Mouse (Mus musculus) frontal cortex, postnatal 36 days (tissue): ENCODE results near the gene Gm4064.
"Not testable (repeated sequence)": the region's sequence is repeated elsewhere in the genome, so short reads cannot be mapped to it uniquely, and the experiment has no call there.

Experiments
- DNase-seq, 2 experiments: peaks; one replicate each; pipeline ENCODE4 v3.0.0; 2022; ENCODE audit warnings: low spot score in 2 of 2

Gene Gm4064

GRCm38 (mm10) chrY:2796105-2796504 lies at the start of gene Gm4064:
Gm4064 (minus strand) TSS chrY:2796205.
- DNase-seq: not testable (repeated sequence)

- DNase-seq: not testable (repeated sequence)
Observed at GRCm38 (mm10) chrY:2830380-2830779, 34.4 kb upstream of the Gm4064 start, which contains the start of the genes Rbmy and Gm10256. Rbmy (plus strand) TSS chrY:2830680. Gm10256 (plus strand) TSS chrY:2830699.
